8 mouse cellular contexts compared by ENCODE assay signal in the genomic region with DNA sequence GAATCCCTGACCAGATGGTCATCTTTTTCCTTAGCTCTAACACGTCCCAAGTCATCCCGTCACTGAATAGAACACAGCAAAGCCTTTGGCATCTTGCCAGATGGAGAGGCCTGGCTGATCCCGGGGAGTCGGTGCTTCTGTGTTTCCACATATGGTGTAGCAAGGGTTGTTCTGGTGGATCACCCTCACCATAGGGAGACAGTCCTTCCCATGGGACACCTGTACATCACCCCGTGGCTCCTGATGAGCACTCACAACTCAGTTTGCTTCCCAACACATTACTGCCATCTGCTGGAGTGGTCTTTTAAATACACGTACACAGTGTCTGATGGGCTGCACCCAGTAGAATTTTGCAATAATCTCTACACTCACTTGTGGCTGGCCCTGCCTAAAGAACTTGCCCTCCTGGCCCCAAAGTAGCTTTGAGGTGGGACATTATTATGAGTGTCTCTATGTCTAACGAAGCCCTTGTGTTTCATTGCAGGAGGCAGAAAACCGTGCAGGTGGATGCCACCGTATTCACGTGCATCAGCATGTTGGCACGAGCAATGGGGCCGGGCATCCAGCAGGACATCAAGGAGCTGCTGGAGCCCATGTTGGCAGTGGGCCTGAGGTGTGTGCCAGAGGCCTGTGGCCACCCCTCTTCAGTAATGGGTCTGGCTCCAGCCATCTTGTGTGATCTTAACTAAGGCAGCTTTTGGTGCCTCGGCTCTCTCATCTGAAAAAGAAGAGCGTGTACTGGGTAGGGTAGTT. TPM values are rescaled to one million over a fixed set of nuclear protein-coding genes. Genes with fewer than 3 reads are reported as not detected.
DNase-seq lines count a peak whose midpoint lies in the region; ATAC-seq and TF ChIP-seq lines count a peak whose summit lies in the region.

No protein-coding gene starts in this region.

- peaks cover 6% of the 10 kb centered on the region; the same call in 1 of the 2 replicates for H3K4me1 ChIP-seq in kidney, adult 2 months (ENCODE audit: control insufficient read depth, insufficient read depth, low read length)
- no peaks in the 10 kb centered on the region for H3K4me1 ChIP-seq in ES-Bruce4 (ENCODE audit: control insufficient read depth, insufficient read depth, low read length)
- no peaks in the 10 kb centered on the region for H3K4me1 ChIP-seq in hindbrain, embryonic 14.5 days (replicated peaks; ENCODE audit: control insufficient read depth, insufficient read depth, low read length)
- no peaks in the 10 kb centered on the region for H3K4me1 ChIP-seq in liver, postnatal 0 days (ENCODE audit: insufficient read depth)

- 56% methylated on average over 14 of the region's 14 CpGs for WGBS in kidney, adult 2 months
- WGBS in hindbrain, embryonic 14.5 days, result 72% methylated on average over 14 of the region's 14 CpGs
- WGBS in liver, postnatal 0 days (ENCODE audit: insufficient replicate concordance), result 74% methylated on average over 14 of the region's 14 CpGs

- H3K4me3 ChIP-seq in kidney, adult 2 months (ENCODE audit: insufficient read depth, low read depth, low read length), result no peak overlapping the region
- no peak overlapping the region for H3K4me3 ChIP-seq in ES-Bruce4 (ENCODE audit: low read depth, low read length)
- H3K4me3 ChIP-seq in hindbrain, embryonic 14.5 days (replicated peaks; ENCODE audit: low read length), result no peak overlapping the region
- H3K4me3 ChIP-seq in liver, postnatal 0 days (ENCODE audit: low read depth, low read length), result no peak overlapping the region

- peaks cover 13% of the 10 kb centered on the region for H3K36me3 ChIP-seq in kidney, adult 2 months (ENCODE audit: control insufficient read depth, insufficient read depth, low read length)
- peaks cover 7% of the 10 kb centered on the region for H3K36me3 ChIP-seq in ES-Bruce4 (ENCODE audit: control insufficient read depth, insufficient read depth, low read length, poor library complexity, severe bottlenecking)
- H3K36me3 ChIP-seq in hindbrain, embryonic 14.5 days (replicated peaks; ENCODE audit: control insufficient read depth, insufficient read depth), result peaks cover 97% of the 10 kb centered on the region
- H3K36me3 ChIP-seq in liver, postnatal 0 days (replicated peaks; ENCODE audit: insufficient read depth, low read length), result peaks cover 79% of the 10 kb centered on the region

- no peak overlapping the region for H3K4me2 ChIP-seq in hindbrain, embryonic 14.5 days (replicated peaks)
- H3K4me2 ChIP-seq in liver, postnatal 0 days (ENCODE audit: low read depth, low read length), result no peak overlapping the region

- TF ChIP-seq CTCF in kidney, adult 2 months (conservative IDR thresholded peaks at IDR 0.05; ENCODE audit: insufficient read depth, insufficient read length, low read depth, low read length), result peak; percentile 49
- TF ChIP-seq CTCF in ES-Bruce4 (IDR thresholded peaks at IDR 0.05; ENCODE audit: low read depth, low read length), result peak; percentile 1
- peak; percentile 60 for TF ChIP-seq CTCF in liver, postnatal 0 days (IDR thresholded peaks at IDR 0.05; ENCODE audit: low read depth)

- no peaks in the 10 kb centered on the region for H3K9me3 ChIP-seq in ES-Bruce4 (replicated peaks; ENCODE audit: control insufficient read depth, insufficient read depth, low read length, poor library complexity, severe bottlenecking)
- H3K9me3 ChIP-seq in hindbrain, embryonic 14.5 days (ENCODE audit: control insufficient read depth, low read length), result no peaks in the 10 kb centered on the region
- H3K9me3 ChIP-seq in liver, postnatal 0 days (ENCODE audit: low read length), result no peaks in the 10 kb centered on the region

- no peak for TF ChIP-seq EP300 in ES-Bruce4 (IDR thresholded peaks at IDR 0.05; ENCODE audit: insufficient read depth, low read depth, low read length)
- TF ChIP-seq EP300 in liver, postnatal 0 days (IDR thresholded peaks at IDR 0.05; ENCODE audit: low read depth), result no peak

- ATAC-seq in hindbrain, embryonic 14.5 days (ENCODE audit: low FRiP score), result no peak
- peak; percentile 65 for ATAC-seq in liver, postnatal 0 days
- no peak for ATAC-seq in erythroblast, adult 5-6 weeks (replicated peaks; ENCODE audit: low FRiP score, poor library complexity, severe bottlenecking)

- H3K27me3 ChIP-seq in kidney, adult 2 months (replicated peaks; ENCODE audit: control insufficient read depth, insufficient read depth, low read length), result no peaks in the 10 kb centered on the region
- H3K27me3 ChIP-seq in ES-Bruce4 (ENCODE audit: control insufficient read depth, insufficient read depth, low read length, poor library complexity, severe bottlenecking), result no peaks in the 10 kb centered on the region
- H3K27me3 ChIP-seq in hindbrain, embryonic 14.5 days (ENCODE audit: control insufficient read depth, insufficient read depth, low read length), result no peaks in the 10 kb centered on the region
- no peaks in the 10 kb centered on the region for H3K27me3 ChIP-seq in liver, postnatal 0 days (ENCODE audit: insufficient read depth, low read length)

- no peak for TF ChIP-seq POLR2A in kidney, adult 2 months (IDR thresholded peaks at IDR 0.05; ENCODE audit: low read depth, low read length)
- no peak for TF ChIP-seq POLR2A in ES-Bruce4 (IDR thresholded peaks at IDR 0.05; ENCODE audit: insufficient read depth, low read length)

- peak; percentile 55 for DNase-seq in kidney, adult 2 months
- no peak for DNase-seq in kidney, adult 11 months
- peak; percentile 39 for DNase-seq in cerebellum, adult 11 months
- peak; percentile 63 for DNase-seq in hindbrain, embryonic 14.5 days (ENCODE audit: low spot score)
- no peak for DNase-seq in liver, postnatal 0 days
- DNase-seq in ovary, postnatal 36 days (ENCODE audit: low spot score), result no peak

- peak overlapping the region; percentile 80 for H3K27ac ChIP-seq in kidney, adult 2 months (ENCODE audit: insufficient read depth, low read depth, low read length)
- no peak overlapping the region for H3K27ac ChIP-seq in ES-Bruce4 (ENCODE audit: insufficient read depth, low read length)
- no peak overlapping the region for H3K27ac ChIP-seq in hindbrain, embryonic 14.5 days
- no peak overlapping the region for H3K27ac ChIP-seq in liver, postnatal 0 days (ENCODE audit: low read depth)

- no peak overlapping the region for H3K9ac ChIP-seq in ES-Bruce4 (ENCODE audit: low read depth, poor library complexity, severe bottlenecking)
- no peak overlapping the region for H3K9ac ChIP-seq in hindbrain, embryonic 14.5 days
- H3K9ac ChIP-seq in liver, postnatal 0 days (replicated peaks), result no peak overlapping the region

RNA-seq across cellular contexts. Expression of gene Mtor, which starts 15.0 kb away (rescaled TPM):
- 39.8 and 50.1 TPM in 2 replicates for polyA plus RNA-seq in kidney, adult 2 months (2012; rRNA removed)
- polyA plus RNA-seq in ES-Bruce4 (2011; ENCODE audit: insufficient read depth, insufficient read length, low read depth, missing spikeins), result 26.0 and 33.8 TPM in 2 replicates
- polyA plus RNA-seq in hindbrain, embryonic 14.5 days (2014; fragmentation: Nextera tagmentation; extraction: Ambion mirVana), result 30.2 and 36.1 TPM in 2 replicates
- 12.3 and 13.0 TPM in 2 replicates for polyA plus RNA-seq in liver, postnatal 0 days (2015; fragmentation: Nextera tagmentation; extraction: Ambion mirVana)
- total RNA-seq in erythroblast, adult 5-6 weeks (2015; ENCODE audit: low replicate concordance), result 4.6 and 5.4 TPM in 2 replicates
- total RNA-seq in erythroblast, adult 5-6 weeks (2017; ENCODE audit: low replicate concordance), result 5.2 and 7.8 TPM in 2 replicates

RNA-seq across cellular contexts. Expression of gene Ubiad1, which starts 18.8 kb away (rescaled TPM):
- polyA plus RNA-seq in kidney, adult 2 months (2012; rRNA removed), result 50.8 and 61.6 TPM in 2 replicates
- 7.5 and 10.3 TPM in 2 replicates for polyA plus RNA-seq in ES-Bruce4 (2011; ENCODE audit: insufficient read depth, insufficient read length, low read depth, missing spikeins)
- 12.2 and 13.4 TPM in 2 replicates for polyA plus RNA-seq in hindbrain, embryonic 14.5 days (2014; fragmentation: Nextera tagmentation; extraction: Ambion mirVana)
- 10.2 and 10.5 TPM in 2 replicates for polyA plus RNA-seq in liver, postnatal 0 days (2015; fragmentation: Nextera tagmentation; extraction: Ambion mirVana)
- total RNA-seq in erythroblast, adult 5-6 weeks (2015; ENCODE audit: low replicate concordance), result 0.77 and 2.3 TPM in 2 replicates
- 1.3 and 4.9 TPM in 2 replicates for total RNA-seq in erythroblast, adult 5-6 weeks (2017; ENCODE audit: low replicate concordance)

RNA-seq across cellular contexts. Expression of gene Angptl7, which starts 36.9 kb away (rescaled TPM):
- polyA plus RNA-seq in kidney, adult 2 months (2012; rRNA removed), result 27.3 and 30.0 TPM in 2 replicates
- polyA plus RNA-seq in ES-Bruce4 (2011; ENCODE audit: insufficient read depth, insufficient read length, low read depth, missing spikeins), result 0.37 TPM in 1 of 2 replicates, not detected in the other
- 0.31 and 0.50 TPM in 2 replicates for polyA plus RNA-seq in hindbrain, embryonic 14.5 days (2014; fragmentation: Nextera tagmentation; extraction: Ambion mirVana)
- 1.3 TPM in 2 replicates for polyA plus RNA-seq in liver, postnatal 0 days (2015; fragmentation: Nextera tagmentation; extraction: Ambion mirVana)
- total RNA-seq in erythroblast, adult 5-6 weeks (2015; ENCODE audit: low replicate concordance), result 0.58 TPM in 1 of 2 replicates, not detected in the other
- not detected in 2 replicates for total RNA-seq in erythroblast, adult 5-6 weeks (2017; ENCODE audit: low replicate concordance)

Comparison
In these comparisons a context has a peak if more than half of its experiments do, and no peak if none do; other contexts are left out.
1. DNase-seq: peak in kidney, adult 2 months (single experiment), cerebellum, adult 11 months (single experiment) and hindbrain, embryonic 14.5 days (single experiment); none in kidney, adult 11 months (single experiment), liver, postnatal 0 days (single experiment) and ovary, postnatal 36 days (single experiment).
2. CTCF ChIP-seq: peak in every context shown above with its lines; median percentile 60 in liver, postnatal 0 days; 49 in kidney, adult 2 months; 1 in ES-Bruce4.
3. RNA of gene Angptl7, which starts 36.9 kb away (polyA plus RNA-seq): 27.3 to 30.0 TPM in kidney, adult 2 months; 1.3 TPM in liver, postnatal 0 days, 0.31 to 0.50 TPM in hindbrain, embryonic 14.5 days and 0.37 TPM in ES-Bruce4; every median in the first group is over 10 times any median in the second.